ENCODE assay signal across 18 mouse cellular contexts in the genomic region with DNA sequence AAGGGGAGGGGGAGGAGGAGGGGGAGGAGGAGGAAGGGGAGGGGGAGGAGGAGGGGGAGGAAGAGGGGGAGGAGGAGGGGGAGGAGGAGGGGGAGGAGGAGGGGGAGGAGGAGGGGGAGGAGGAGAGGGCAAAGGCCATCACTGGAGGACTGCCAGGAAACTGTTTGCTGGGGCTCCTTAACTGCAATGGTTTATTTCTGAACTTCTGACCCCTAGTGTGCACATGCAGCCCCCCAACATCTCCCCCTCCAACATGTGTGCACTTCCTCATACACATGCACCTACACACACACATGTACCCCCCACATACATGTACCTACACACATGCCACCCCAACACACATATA. TPM values are rescaled to one million over a fixed set of nuclear protein-coding genes. Genes with fewer than 3 reads are reported as not detected.
DNase-seq lines count a peak whose midpoint lies in the region; ATAC-seq and TF ChIP-seq lines count a peak whose summit lies in the region.
"Had no signal": no experiment of that assay in that cellular context is flagged by ENCODE, and none has a peak within 500 bp of the region (broad histone marks: within the 10 kb centered on the region; RNA-seq: fewer than 3 reads in every experiment).

No protein-coding gene starts in this region.

- H3K4me2 ChIP-seq in heart, embryonic 14.5 days (ENCODE audit: low read length) = no peak overlapping the region
- no peak overlapping the region for H3K4me2 ChIP-seq in stomach, embryonic 14.5 days (replicated peaks; ENCODE audit: low read depth, low read length)
- H3K4me2 ChIP-seq in stomach, postnatal 0 days (replicated peaks; ENCODE audit: low read depth) = no peak overlapping the region
- H3K4me2 ChIP-seq in intestine, postnatal 0 days (replicated peaks; ENCODE audit: low read depth) = no peak overlapping the region
- no peak overlapping the region for H3K4me2 ChIP-seq in midbrain, embryonic 16.5 days (ENCODE audit: low read length)
- H3K4me2 ChIP-seq: embryonic facial prominence, embryonic 13.5 days; hindbrain, embryonic 14.5 days; limb, embryonic 13.5 days had no signal

- H3K36me3 ChIP-seq in heart, embryonic 14.5 days (ENCODE audit: control insufficient read depth, insufficient read depth, low read length) = no peaks in the 10 kb centered on the region
- no peaks in the 10 kb centered on the region for H3K36me3 ChIP-seq in stomach, embryonic 14.5 days (ENCODE audit: control insufficient read depth, insufficient read depth, low read length)
- no peaks in the 10 kb centered on the region for H3K36me3 ChIP-seq in stomach, postnatal 0 days (ENCODE audit: control insufficient read depth, insufficient read depth, low read length)
- no peaks in the 10 kb centered on the region for H3K36me3 ChIP-seq in intestine, postnatal 0 days (ENCODE audit: control insufficient read depth, insufficient read depth)
- no peaks in the 10 kb centered on the region for H3K36me3 ChIP-seq in midbrain, embryonic 16.5 days (ENCODE audit: control insufficient read depth, insufficient read depth, low read length)
- H3K36me3 ChIP-seq: embryonic facial prominence, embryonic 13.5 days; limb, embryonic 13.5 days; midbrain, embryonic 10.5 days had no signal

- H3K27ac ChIP-seq in heart, embryonic 14.5 days (replicated peaks in 1 of 2; ENCODE audit: control insufficient read depth in 1 of 2, insufficient read depth in 1 of 2, low read depth in 2 of 2, low read length in 2 of 2) = peak overlapping the region; percentile 49 to 54; a peak in 3 of 4 replicates
- peak overlapping the region; percentile 46; the same call in 1 of the 2 replicates for H3K27ac ChIP-seq in stomach, embryonic 14.5 days (ENCODE audit: low read length)
- H3K27ac ChIP-seq in stomach, postnatal 0 days (replicated peaks) = no peak overlapping the region
- H3K27ac ChIP-seq in intestine, postnatal 0 days (ENCODE audit: low read depth, low read length) = no peak overlapping the region
- H3K27ac ChIP-seq in midbrain, embryonic 16.5 days (ENCODE audit: low read length) = no peak overlapping the region
- H3K27ac ChIP-seq: hindbrain, embryonic 14.5 days; limb, embryonic 13.5 days; midbrain, embryonic 10.5 days had no signal

- H3K4me3 ChIP-seq in heart, embryonic 14.5 days (ENCODE audit: control insufficient read depth in 1 of 2, insufficient read depth in 1 of 2, low read depth in 1 of 2, low read length in 2 of 2) = no peak overlapping the region
- H3K4me3 ChIP-seq in stomach, embryonic 14.5 days (ENCODE audit: low read depth, low read length) = no peak overlapping the region
- H3K4me3 ChIP-seq in stomach, postnatal 0 days (ENCODE audit: low read depth, low read length) = no peak overlapping the region
- no peak overlapping the region for H3K4me3 ChIP-seq in intestine, postnatal 0 days (ENCODE audit: low read depth, low read length)
- H3K4me3 ChIP-seq in midbrain, embryonic 16.5 days (ENCODE audit: low read depth, low read length) = no peak overlapping the region
- H3K4me3 ChIP-seq: embryonic facial prominence, embryonic 13.5 days; limb, embryonic 13.5 days; midbrain, embryonic 10.5 days had no signal

- H3K4me1 ChIP-seq in heart, embryonic 14.5 days (ENCODE audit: control insufficient read depth in 2 of 2, insufficient read depth in 2 of 2, low read length in 2 of 2) = peaks cover 15 to 25% of the 10 kb centered on the region in 2 experiments
- 0 out of 2 replicates have a peak, but pooled peaks cover 2% of the 10 kb centered on the region for H3K4me1 ChIP-seq in stomach, embryonic 14.5 days (ENCODE audit: control insufficient read depth, insufficient read depth, low read length)
- no peaks in the 10 kb centered on the region for H3K4me1 ChIP-seq in stomach, postnatal 0 days (replicated peaks; ENCODE audit: control insufficient read depth, insufficient read depth)
- H3K4me1 ChIP-seq in intestine, postnatal 0 days (replicated peaks; ENCODE audit: control insufficient read depth, insufficient read depth, low read length) = no peaks in the 10 kb centered on the region
- no peaks in the 10 kb centered on the region; the same call in 1 of the 2 replicates for H3K4me1 ChIP-seq in midbrain, embryonic 16.5 days (ENCODE audit: control insufficient read depth, insufficient read depth, low read length)

- DNase-seq in heart, adult 9 months (ENCODE audit: low spot score in 2 of 2) = no peak
- no peak for DNase-seq in stomach, postnatal 0 days (ENCODE audit: low spot score)
- DNase-seq in spleen, adult 18-20 months = no peak
- DNase-seq: cerebellum, adult 8-10 months; forebrain, postnatal 0 days; lung, postnatal 14 days; thymus, postnatal 36 days had no signal

- ATAC-seq in heart, embryonic 14.5 days (ENCODE audit: insufficient number of reproducible peaks, insufficient read depth, low FRiP score, low read depth) = no peak
- ATAC-seq in stomach, embryonic 14.5 days (ENCODE audit: insufficient number of reproducible peaks, insufficient read depth, low FRiP score, low read depth) = no peak
- no peak for ATAC-seq in stomach, postnatal 0 days (ENCODE audit: low FRiP score, low TSS enrichment)
- ATAC-seq in intestine, postnatal 0 days = no peak
- ATAC-seq in midbrain, embryonic 16.5 days = no peak
- ATAC-seq: activated CD4-positive, CD25-positive, alpha-beta regulatory T cell, adult 4 months; forebrain, postnatal 0 days; Patski had no signal

- no peaks in the 10 kb centered on the region for H3K27me3 ChIP-seq in heart, embryonic 14.5 days (ENCODE audit: control insufficient read depth, insufficient read depth, low read length)
- no peaks in the 10 kb centered on the region for H3K27me3 ChIP-seq in stomach, embryonic 14.5 days (ENCODE audit: control insufficient read depth, insufficient read depth, low read length)
- no peaks in the 10 kb centered on the region for H3K27me3 ChIP-seq in stomach, postnatal 0 days (ENCODE audit: control insufficient read depth, insufficient read depth, low read length)
- no peaks in the 10 kb centered on the region for H3K27me3 ChIP-seq in intestine, postnatal 0 days (replicated peaks; ENCODE audit: control insufficient read depth, insufficient read depth, low read length)
- peaks cover under 1% of the 10 kb centered on the region; the same call in 1 of the 2 replicates for H3K27me3 ChIP-seq in midbrain, embryonic 16.5 days (ENCODE audit: control insufficient read depth, insufficient read depth, low read depth, low read length)
- H3K27me3 ChIP-seq: embryonic facial prominence, embryonic 13.5 days; limb, embryonic 13.5 days; Patski had no signal

- no peaks in the 10 kb centered on the region for H3K9me3 ChIP-seq in heart, embryonic 14.5 days (ENCODE audit: control insufficient read depth, low read length)
- H3K9me3 ChIP-seq in stomach, embryonic 14.5 days (ENCODE audit: control insufficient read depth, low read depth, low read length) = no peaks in the 10 kb centered on the region
- no peaks in the 10 kb centered on the region for H3K9me3 ChIP-seq in stomach, postnatal 0 days (ENCODE audit: control insufficient read depth, low read length)
- no peaks in the 10 kb centered on the region for H3K9me3 ChIP-seq in intestine, postnatal 0 days (ENCODE audit: control insufficient read depth)
- H3K9me3 ChIP-seq in midbrain, embryonic 16.5 days (replicated peaks; ENCODE audit: control insufficient read depth, low read length, poor library complexity, severe bottlenecking) = no peaks in the 10 kb centered on the region
- H3K9me3 ChIP-seq: embryonic facial prominence, embryonic 13.5 days; limb, embryonic 13.5 days; midbrain, embryonic 10.5 days had no signal

- no peak overlapping the region for H3K9ac ChIP-seq in heart, embryonic 14.5 days (ENCODE audit: low read length)
- H3K9ac ChIP-seq in stomach, embryonic 14.5 days (replicated peaks; ENCODE audit: low read depth, low read length) = no peak overlapping the region
- no peak overlapping the region for H3K9ac ChIP-seq in stomach, postnatal 0 days (ENCODE audit: low read length)
- H3K9ac ChIP-seq in intestine, postnatal 0 days (ENCODE audit: low read depth, low read length) = no peak overlapping the region
- no peak overlapping the region for H3K9ac ChIP-seq in midbrain, embryonic 16.5 days (ENCODE audit: low read depth, low read length)
- H3K9ac ChIP-seq: embryonic facial prominence, embryonic 13.5 days; forebrain, postnatal 0 days; hindbrain, embryonic 14.5 days; limb, embryonic 13.5 days had no signal

- TF ChIP-seq CTCF in stomach, postnatal 0 days (IDR thresholded peaks at IDR 0.05; ENCODE audit: low read depth) = no peak
- TF ChIP-seq CTCF in intestine, postnatal 0 days (IDR thresholded peaks at IDR 0.05; ENCODE audit: low read depth) = 0 out of 2 replicates have a peak, but pooled peaks have one; percentile 2

- TF ChIP-seq EP300 in stomach, postnatal 0 days (optimal IDR thresholded peaks at IDR 0.05) = no peak

RNA-seq across cellular contexts. Expression of gene Agt, which starts 2.9 kb away (rescaled TPM):
- 1.1 and 1.3 TPM in 2 replicates for polyA plus RNA-seq in heart, embryonic 14.5 days (2014; fragmentation: Nextera tagmentation; extraction: Ambion mirVana)
- polyA plus RNA-seq in stomach, embryonic 14.5 days (2014; fragmentation: Nextera tagmentation; extraction: Ambion mirVana) = 1.8 and 2.4 TPM in 2 replicates
- polyA plus RNA-seq in stomach, postnatal 0 days (2015; fragmentation: Nextera tagmentation; extraction: Ambion mirVana) = 42.8 and 44.5 TPM in 2 replicates
- polyA plus RNA-seq in intestine, postnatal 0 days (2015; fragmentation: Nextera tagmentation; extraction: Ambion mirVana) = 11.3 and 11.8 TPM in 2 replicates
- 1.5 and 10.1 TPM in 2 replicates for polyA plus RNA-seq in midbrain, embryonic 16.5 days (2015; fragmentation: Nextera tagmentation; extraction: Ambion mirVana)
- polyA plus RNA-seq: activated CD4-positive, CD25-positive, alpha-beta regulatory T cell, adult 4 months; C2C12; midbrain, embryonic 10.5 days had no signal

RNA-seq across cellular contexts. Expression of gene Capn9, which starts 3.5 kb away (rescaled TPM):
- 0.14 and 0.22 TPM in 2 replicates for polyA plus RNA-seq in heart, embryonic 14.5 days (2014; fragmentation: Nextera tagmentation; extraction: Ambion mirVana)
- polyA plus RNA-seq in stomach, embryonic 14.5 days (2014; fragmentation: Nextera tagmentation; extraction: Ambion mirVana) = 0.13 TPM in 1 of 2 replicates, not detected in the other
- 12.8 and 17.6 TPM in 2 replicates for polyA plus RNA-seq in stomach, postnatal 0 days (2015; fragmentation: Nextera tagmentation; extraction: Ambion mirVana)
- polyA plus RNA-seq in intestine, postnatal 0 days (2015; fragmentation: Nextera tagmentation; extraction: Ambion mirVana) = 2.0 and 2.7 TPM in 2 replicates
- 0.17 and 0.20 TPM in 2 replicates for polyA plus RNA-seq in midbrain, embryonic 16.5 days (2015; fragmentation: Nextera tagmentation; extraction: Ambion mirVana)
- polyA plus RNA-seq: activated CD4-positive, CD25-positive, alpha-beta regulatory T cell, adult 4 months; C2C12; limb, embryonic 13.5 days; midbrain, embryonic 10.5 days; Patski had no signal

RNA-seq across cellular contexts. Expression of gene Cog2, which starts 51.8 kb away (rescaled TPM):
- polyA plus RNA-seq in heart, embryonic 14.5 days (2014; fragmentation: Nextera tagmentation; extraction: Ambion mirVana) = 22.6 and 23.8 TPM in 2 replicates
- polyA plus RNA-seq in stomach, embryonic 14.5 days (2014; fragmentation: Nextera tagmentation; extraction: Ambion mirVana) = 36.9 and 39.1 TPM in 2 replicates
- polyA plus RNA-seq in stomach, postnatal 0 days (2015; fragmentation: Nextera tagmentation; extraction: Ambion mirVana) = 23.3 and 24.9 TPM in 2 replicates
- 19.5 and 20.6 TPM in 2 replicates for polyA plus RNA-seq in intestine, postnatal 0 days (2015; fragmentation: Nextera tagmentation; extraction: Ambion mirVana)
- 33.0 and 34.5 TPM in 2 replicates for polyA plus RNA-seq in midbrain, embryonic 16.5 days (2015; fragmentation: Nextera tagmentation; extraction: Ambion mirVana)

Comparison
In these comparisons a context has a peak if more than half of its experiments do, and no peak if none do; other contexts are left out.
1. H3K27ac ChIP-seq: peak in heart, embryonic 14.5 days (2 of 2) and stomach, embryonic 14.5 days (single experiment); none in stomach, postnatal 0 days (single experiment), intestine, postnatal 0 days (single experiment) and midbrain, embryonic 16.5 days (single experiment).